Mouse (Mus musculus) ES-Bruce4 (cell line): ENCODE results near the gene Zfp445. TPM values are rescaled to one million over a fixed set of nuclear protein-coding genes. Genes with fewer than 3 reads are reported as not detected.

Experiments
- H3K27ac ChIP-seq: 2 replicates; pipeline ENCODE4 v1.5.1; 2012; ENCODE audit warnings: low read length, inconsistent platforms; ENCODE audit not compliant: insufficient read depth
- H3K27me3 ChIP-seq: 2 replicates; pipeline ENCODE4 v1.6.1; 2012; ENCODE audit warnings: mild to moderate bottlenecking, low read length, inconsistent platforms; ENCODE audit not compliant: control insufficient read depth, poor library complexity, insufficient read depth, severe bottlenecking
- H3K36me3 ChIP-seq: 2 replicates; pipeline ENCODE4 v1.6.1; 2012; ENCODE audit warnings: inconsistent platforms, mild to moderate bottlenecking, low read length, moderate library complexity; ENCODE audit not compliant: control insufficient read depth, poor library complexity, insufficient read depth, severe bottlenecking
- H3K4me1 ChIP-seq: one replicate; pipeline ENCODE4 v1.8.1; 2011; ENCODE audit warnings: low read length; ENCODE audit not compliant: control insufficient read depth, insufficient read depth
- H3K4me3 ChIP-seq: 2 replicates; pipeline ENCODE4 v1.5.1; 2011; ENCODE audit warnings: low read depth, mild to moderate bottlenecking, low read length
- H3K9ac ChIP-seq: 2 replicates; pipeline ENCODE4 v1.6.1; 2012; ENCODE audit warnings: low read depth, mild to moderate bottlenecking, inconsistent platforms; ENCODE audit not compliant: poor library complexity, severe bottlenecking
- H3K9me3 ChIP-seq: replicated peaks from 2 replicates; pipeline ENCODE4 v1.6.1; 2012; ENCODE audit warnings: mild to moderate bottlenecking, low read length, inconsistent platforms; ENCODE audit not compliant: control insufficient read depth, poor library complexity, insufficient read depth, severe bottlenecking
- CTCF ChIP-seq: IDR thresholded peaks from one replicate; pipeline ENCODE4 v1.8.1; 2011; ENCODE audit warnings: low read depth, low read length
- EP300 ChIP-seq: IDR thresholded peaks from 2 replicates; pipeline ENCODE4 v1.6.1; 2011; ENCODE audit warnings: low read depth, low read length; ENCODE audit not compliant: insufficient read depth
- POLR2A ChIP-seq: IDR thresholded peaks from one replicate; pipeline ENCODE4 v1.8.1; 2011; ENCODE audit warnings: low read length; ENCODE audit not compliant: insufficient read depth
- polyA plus RNA-seq: library from polyadenylated mRNA; stranded (reverse); fragments of >200 nt; gene quantifications from 2 replicates; pipeline ENCODE4 v1.2.4, GENCODE M21; 2011; ENCODE audit warnings: low read depth; ENCODE audit not compliant: missing spikeins, insufficient read depth, insufficient read length

The Zfp445 gene
- polyA plus RNA-seq, 1 experiment, result 107 TPM

GRCm38 (mm10) chr9:122846156-122846555, 19.6 kb downstream of the Zfp445 start:
- Histone ChIP-seq H3K9ac (no peak overlapping the region), H3K4me1 (no peaks in the 10 kb centered on the region), H3K4me3 (no peak overlapping the region), H3K9me3 (peaks cover 10% of the 10 kb centered on the region; the same call in 1 of the 2 replicates), H3K36me3 (no peaks in the 10 kb centered on the region), H3K27ac (no peak overlapping the region), H3K27me3 (no peaks in the 10 kb centered on the region)
- TF ChIP-seq CTCF (no peak), POLR2A (no peak), EP300 (no peak)

- no peaks in the 10 kb centered on the region for H3K27me3 ChIP-seq
- H3K9ac ChIP-seq, result no peak overlapping the region
- peaks cover 9% of the 10 kb centered on the region; the same call in 1 of the 2 replicates for H3K9me3 ChIP-seq
- TF ChIP-seq EP300 (no peak), CTCF (no peak), POLR2A (no peak)
- H3K36me3 ChIP-seq, result no peaks in the 10 kb centered on the region
- H3K27ac ChIP-seq, result no peak overlapping the region
- no peak overlapping the region for H3K4me3 ChIP-seq
- no peaks in the 10 kb centered on the region for H3K4me1 ChIP-seq
These were observed 20.2 kb downstream of the Zfp445 start for GRCm38 (mm10) chr9:122845621-122846020.

DNA sequence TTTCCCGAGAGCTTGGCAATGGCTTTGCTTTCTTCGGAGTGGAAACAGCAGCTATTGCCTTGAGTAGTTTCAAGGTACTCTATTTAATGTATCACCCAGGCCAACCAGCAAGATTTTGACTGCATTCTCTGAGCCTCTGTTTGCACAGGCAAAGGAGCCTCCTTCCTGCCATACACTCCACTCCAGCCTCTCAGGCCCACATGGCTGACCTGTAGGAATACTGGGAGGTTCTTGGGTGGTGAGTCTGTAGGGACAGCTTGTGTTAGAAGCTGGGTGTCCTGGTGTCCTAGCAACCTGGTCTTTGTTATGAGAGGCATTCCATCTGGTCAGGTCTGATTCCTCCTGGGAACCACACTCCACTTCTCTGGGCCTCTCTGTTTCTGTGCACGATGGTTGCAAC, 22.0 kb downstream of the Zfp445 start, which contains the start of gene Gm35549:
TSS of gene Gm35549 (minus strand) at position 276 of the 400 bp plus-strand sequence.
- H3K4me3 ChIP-seq, result no peak within 1 kb of the TSS
- H3K27ac ChIP-seq, result no peak within 1 kb of the TSS
- H3K9ac ChIP-seq, result no peak within 1 kb of the TSS
- no peaks in the 10 kb centered on the region for H3K36me3 ChIP-seq
- no peak for TF ChIP-seq EP300
- no peak for TF ChIP-seq CTCF
- TF ChIP-seq POLR2A, result no peak
- H3K27me3 ChIP-seq, result no peaks in the 10 kb centered on the region
- H3K4me1 ChIP-seq, result peaks cover under 1% of the 10 kb centered on the region
- H3K9me3 ChIP-seq, result peaks cover 8% of the 10 kb centered on the region

DNA sequence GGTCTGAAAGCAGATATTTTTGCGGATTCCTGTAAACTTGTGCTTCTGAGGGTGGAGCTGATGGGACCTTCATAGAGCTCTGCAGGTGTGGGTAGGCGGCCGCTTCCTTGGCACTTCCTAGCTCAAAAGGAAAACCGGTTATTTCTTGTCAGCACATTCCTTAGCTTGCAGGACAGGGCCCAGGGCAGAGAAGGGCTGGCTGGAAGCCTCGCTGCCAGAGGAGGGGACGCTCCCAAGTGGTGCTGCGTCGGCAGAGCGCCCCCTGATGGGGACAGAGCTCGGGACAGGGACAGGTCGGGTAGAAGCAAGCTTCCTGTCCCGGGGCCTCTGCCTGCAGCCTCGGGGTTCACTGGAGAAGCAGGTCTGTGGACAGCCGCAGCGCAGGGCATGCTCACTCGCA, 28.1 kb downstream of the Zfp445 start:
- Histone ChIP-seq H3K27ac (no peak overlapping the region), H3K9ac (no peak overlapping the region), H3K36me3 (no peaks in the 10 kb centered on the region)

DNA sequence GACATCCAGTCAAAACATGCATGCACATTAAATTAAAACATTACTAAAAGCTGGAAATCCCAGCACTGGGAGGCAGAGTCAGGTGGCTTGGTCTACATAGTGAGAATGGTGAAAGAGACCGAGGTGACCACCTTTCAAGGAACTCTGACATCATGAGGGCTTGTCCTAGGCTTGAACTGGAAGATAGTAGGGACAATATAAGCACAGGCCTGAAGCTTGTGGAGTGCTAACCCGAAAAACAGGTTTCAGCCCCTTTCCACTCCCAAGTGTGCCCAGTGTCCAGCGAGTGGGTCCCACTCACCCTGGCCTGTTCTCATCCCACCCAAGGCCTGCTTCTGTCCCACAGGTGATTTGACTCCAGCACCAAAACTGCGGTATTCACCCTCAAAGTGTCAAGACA, 28.6 kb downstream of the Zfp445 start:
- Histone ChIP-seq H3K36me3 (no peaks in the 10 kb centered on the region), H3K27ac (no peak overlapping the region), H3K4me1 (peaks cover 2% of the 10 kb centered on the region), H3K9ac (no peak overlapping the region), H3K9me3 (peaks cover 3% of the 10 kb centered on the region), H3K27me3 (no peaks in the 10 kb centered on the region), H3K4me3 (no peak overlapping the region)
- no peak for TF ChIP-seq EP300
- no peak for TF ChIP-seq POLR2A
- TF ChIP-seq CTCF, result no peak

More for the DNA sequence above, 28.1 kb downstream of the Zfp445 start:
- peaks cover 3% of the 10 kb centered on the region for H3K9me3 ChIP-seq
- H3K27me3 ChIP-seq, result no peaks in the 10 kb centered on the region
- H3K4me1 ChIP-seq, result peaks cover 2% of the 10 kb centered on the region
- no peak overlapping the region for H3K4me3 ChIP-seq
- 0 out of 2 replicates have a peak, but pooled peaks have one; percentile 25 for TF ChIP-seq EP300
- no peak for TF ChIP-seq POLR2A
- TF ChIP-seq CTCF, result peak; percentile 88

GRCm38 (mm10) chr9:122836790-122837189, 29.0 kb downstream of the Zfp445 start:
- no peaks in the 10 kb centered on the region for H3K27me3 ChIP-seq
- H3K27ac ChIP-seq, result no peak overlapping the region
- no peaks in the 10 kb centered on the region for H3K36me3 ChIP-seq
- H3K9ac ChIP-seq, result no peak overlapping the region
- TF ChIP-seq EP300 (no peak), POLR2A (no peak), CTCF (no peak)
- peaks cover 3% of the 10 kb centered on the region for H3K9me3 ChIP-seq
- H3K4me1 ChIP-seq, result peaks cover 2% of the 10 kb centered on the region
- H3K4me3 ChIP-seq, result no peak overlapping the region
